8 mouse cellular contexts compared by ENCODE assay signal in the genomic region with DNA sequence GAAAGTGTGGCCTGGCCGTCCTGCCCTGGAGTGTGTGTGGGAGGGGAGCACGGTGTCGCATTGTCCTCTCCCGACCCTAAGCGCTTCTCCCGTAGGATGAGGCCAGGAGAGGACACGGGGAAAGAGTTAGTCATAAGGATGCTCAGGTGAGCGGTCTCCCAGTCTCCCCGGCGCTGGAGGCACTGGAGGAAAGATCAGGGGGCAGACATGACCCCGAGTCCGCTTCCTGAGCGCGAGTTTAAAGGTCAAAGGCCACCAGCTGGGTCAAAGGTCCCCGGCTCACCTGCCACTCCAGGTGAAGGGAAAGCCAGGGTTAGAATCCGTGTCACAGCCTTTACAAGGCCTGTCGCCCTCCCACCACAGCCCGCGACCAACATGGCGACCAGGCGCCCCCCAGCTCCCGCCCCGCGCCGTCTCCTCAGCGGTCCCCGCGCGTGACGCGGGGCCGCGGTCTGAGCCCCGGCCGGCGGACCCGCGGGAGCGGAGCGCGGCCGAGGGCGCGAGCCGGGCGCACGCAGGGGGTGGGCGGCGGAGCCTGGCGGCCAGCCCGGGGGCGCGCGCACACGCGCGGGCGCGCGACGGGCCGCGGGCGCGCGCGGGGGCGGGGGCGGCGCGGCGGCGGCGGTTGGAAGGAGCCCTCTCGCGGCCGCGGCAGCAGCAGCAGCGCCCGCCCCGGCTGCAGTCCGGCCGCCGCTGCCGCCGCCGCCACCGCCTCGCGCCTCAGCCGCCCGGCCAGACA. TPM values are rescaled to one million over a fixed set of nuclear protein-coding genes. Genes with fewer than 3 reads are reported as not detected.
A peak's percentile ranks its signal among the peaks of the same experiment; 100 is the strongest.
DNase-seq lines count a peak whose midpoint lies in the region; ATAC-seq and TF ChIP-seq lines count a peak whose summit lies in the region.

A gene (plus strand): TSS at position 594 of the 739 bp plus-strand sequence.

- H3K36me3 ChIP-seq in embryonic facial prominence, embryonic 11.5 days (replicated peaks; ENCODE audit: control insufficient read depth, insufficient read depth, low read depth, low read length) = no peaks in the 10 kb centered on the region
- no peaks in the 10 kb centered on the region for H3K36me3 ChIP-seq in heart, adult 2 months (ENCODE audit: control insufficient read depth, insufficient read depth, low read length)
- no peaks in the 10 kb centered on the region for H3K36me3 ChIP-seq in kidney, adult 2 months (ENCODE audit: control insufficient read depth, insufficient read depth, low read length)
- H3K36me3 ChIP-seq in midbrain, postnatal 0 days (ENCODE audit: insufficient read depth, low read length) = no peaks in the 10 kb centered on the region

- H3K4me3 ChIP-seq in embryonic facial prominence, embryonic 11.5 days (ENCODE audit: low read depth, low read length) = peak within 1 kb of the TSS; percentile 78
- H3K4me3 ChIP-seq in heart, adult 2 months = peak within 1 kb of the TSS; percentile 99
- peak within 1 kb of the TSS; percentile 63 for H3K4me3 ChIP-seq in kidney, adult 2 months (ENCODE audit: insufficient read depth, low read depth, low read length)
- peak within 1 kb of the TSS; percentile 76 for H3K4me3 ChIP-seq in midbrain, postnatal 0 days (ENCODE audit: low read depth, low read length)

- H3K27ac ChIP-seq in embryonic facial prominence, embryonic 11.5 days (replicated peaks; ENCODE audit: low read depth, low read length) = no peak within 1 kb of the TSS
- peak within 1 kb of the TSS; percentile 93 for H3K27ac ChIP-seq in heart, adult 2 months
- H3K27ac ChIP-seq in kidney, adult 2 months (ENCODE audit: insufficient read depth, low read depth, low read length) = peak within 1 kb of the TSS; percentile 32; the same call in 1 of the 2 replicates
- peak within 1 kb of the TSS; percentile 91 for H3K27ac ChIP-seq in midbrain, postnatal 0 days (ENCODE audit: low read depth, low read length)

- peak; percentile 24; the same call in 1 of the 2 replicates for TF ChIP-seq EP300 in heart, adult 2 months (IDR thresholded peaks at IDR 0.05; ENCODE audit: insufficient read depth, low read depth, low read length)

- intact Hi-C loops in heart, adult 2 months (cut with DNase I) = loop anchor here (2.0 to 5.0 kb wide), 2 partner anchors 147 to 183 kb away; a partner anchor contains a TSS

- no peaks in the 10 kb centered on the region for H3K9me3 ChIP-seq in embryonic facial prominence, embryonic 11.5 days (replicated peaks; ENCODE audit: control insufficient read depth, low read length)
- H3K9me3 ChIP-seq in midbrain, postnatal 0 days (ENCODE audit: low read length) = no peaks in the 10 kb centered on the region

- peak within 1 kb of the TSS; percentile 82 for H3K9ac ChIP-seq in embryonic facial prominence, embryonic 11.5 days (replicated peaks; ENCODE audit: low read length)
- H3K9ac ChIP-seq in heart, adult 2 months (ENCODE audit: low read depth, low read length) = peak within 1 kb of the TSS; percentile 87
- peak within 1 kb of the TSS; percentile 83 for H3K9ac ChIP-seq in midbrain, postnatal 0 days (replicated peaks; ENCODE audit: low read length, poor library complexity, severe bottlenecking)

- DNase-seq in urinary bladder, adult 18-20 months (ENCODE audit: low spot score in 2 of 2) = peak; percentile 46 to 49
- no peak for DNase-seq in urinary bladder, postnatal 10 days (ENCODE audit: low spot score)
- DNase-seq in embryonic facial prominence, embryonic 11.5 days (ENCODE audit: low spot score) = peak; percentile 72
- peak; percentile 73 to 75 for DNase-seq in heart, adult 2 months
- peak; percentile 69 for DNase-seq in kidney, adult 2 months
- peak; percentile 59 for DNase-seq in liver
- DNase-seq in midbrain, postnatal 0 days (ENCODE audit: low spot score) = peak; percentile 73
- DNase-seq in spleen, postnatal 4 days (ENCODE audit: low spot score in 2 of 2) = peak; percentile 23 to 68

- 0 out of 2 replicates have a peak, but pooled peaks cover 2% of the 10 kb centered on the region for H3K27me3 ChIP-seq in embryonic facial prominence, embryonic 11.5 days (ENCODE audit: control insufficient read depth, insufficient read depth, low read length)
- H3K27me3 ChIP-seq in heart, adult 2 months (ENCODE audit: control insufficient read depth, insufficient read depth, low read length) = no peaks in the 10 kb centered on the region
- H3K27me3 ChIP-seq in kidney, adult 2 months (replicated peaks; ENCODE audit: control insufficient read depth, insufficient read depth, low read length) = no peaks in the 10 kb centered on the region
- H3K27me3 ChIP-seq in midbrain, postnatal 0 days (ENCODE audit: insufficient read depth, low read length) = no peaks in the 10 kb centered on the region

- 0 out of 2 replicates have a peak, but pooled peaks have one; percentile 23 for TF ChIP-seq POLR2A in heart, adult 2 months (IDR thresholded peaks at IDR 0.05; ENCODE audit: insufficient read depth, low read depth, low read length)
- TF ChIP-seq POLR2A in kidney, adult 2 months (IDR thresholded peaks at IDR 0.05; ENCODE audit: low read depth, low read length) = no peak

- H3K4me1 ChIP-seq in embryonic facial prominence, embryonic 11.5 days (ENCODE audit: control insufficient read depth, insufficient read depth, low read length) = no peaks in the 10 kb centered on the region
- no peaks in the 10 kb centered on the region for H3K4me1 ChIP-seq in heart, adult 2 months (ENCODE audit: control insufficient read depth, insufficient read depth, low read length)
- no peaks in the 10 kb centered on the region for H3K4me1 ChIP-seq in kidney, adult 2 months (ENCODE audit: control insufficient read depth, insufficient read depth, low read length)
- H3K4me1 ChIP-seq in midbrain, postnatal 0 days (ENCODE audit: insufficient read depth, low read length) = no peaks in the 10 kb centered on the region

- TF ChIP-seq CTCF in heart, adult 2 months (IDR thresholded peaks at IDR 0.05) = no peak
- TF ChIP-seq CTCF in kidney, adult 2 months (conservative IDR thresholded peaks at IDR 0.05; ENCODE audit: insufficient read depth, insufficient read length, low read depth, low read length) = no peak
- no peak for TF ChIP-seq CTCF in midbrain, postnatal 0 days (IDR thresholded peaks at IDR 0.05)

- H3K79me2 ChIP-seq in heart, adult 2 months (replicated peaks; ENCODE audit: control insufficient read depth, insufficient read depth, low read length) = no peaks in the 10 kb centered on the region

- H3K4me2 ChIP-seq in embryonic facial prominence, embryonic 11.5 days (ENCODE audit: low read depth, low read length) = peak within 1 kb of the TSS; percentile 93
- peak within 1 kb of the TSS; percentile 62 for H3K4me2 ChIP-seq in midbrain, postnatal 0 days (ENCODE audit: low read depth, low read length, poor library complexity, severe bottlenecking)

- under 1% methylated on average over 55 of the region's 92 CpGs for WGBS in embryonic facial prominence, embryonic 11.5 days
- WGBS in heart, adult 2 months = 14% methylated on average over 92 of the region's 92 CpGs
- WGBS in kidney, adult 2 months = 10% methylated on average over 81 of the region's 92 CpGs
- WGBS in midbrain, postnatal 0 days = under 1% methylated on average over 48 of the region's 92 CpGs

- peak; percentile 81 for ATAC-seq in embryonic facial prominence, embryonic 11.5 days (replicated peaks; ENCODE audit: insufficient number of reproducible peaks, low FRiP score, low TSS enrichment, low read depth)
- ATAC-seq in midbrain, postnatal 0 days (ENCODE audit: low FRiP score) = peak; percentile 93

RNA-seq across cellular contexts. Expression of the gene that starts here (rescaled TPM):
- 3.0 and 3.2 TPM in 2 replicates for polyA plus RNA-seq in embryonic facial prominence, embryonic 11.5 days (2014; fragmentation: Nextera tagmentation; extraction: Ambion mirVana)
- 1 to 10 TPM; 1.8 to 2.1 TPM for total RNA-seq in heart, adult 2 months (2021)
- polyA plus RNA-seq in heart, adult 2 months (2012; rRNA removed) = 0.82 and 1.7 TPM in 2 replicates
- 0.34 and 0.41 TPM in 2 replicates for polyA plus RNA-seq in kidney, adult 2 months (2012; rRNA removed)
- 31.2 and 31.7 TPM in 2 replicates for total RNA-seq in midbrain, postnatal 0 days (2014; rRNA removed)
- 6.1 and 8.1 TPM in 2 replicates for polyA plus RNA-seq in midbrain, postnatal 0 days (2015; fragmentation: Nextera tagmentation; extraction: Ambion mirVana)

Comparison
In these comparisons a context has a peak if more than half of its experiments do, and no peak if none do; other contexts are left out.
1. RNA of the gene that starts here (total RNA-seq): 31.2 to 31.7 TPM in midbrain, postnatal 0 days; 1.8 to 2.1 TPM in heart, adult 2 months; every median in the first group is over 10 times any median in the second.
2. Peak in DNase-seq, H3K4me3 ChIP-seq and H3K27ac ChIP-seq in kidney, adult 2 months; RNA of the gene not detected or under 1 TPM.
3. Peak in every context shown above with its lines, with median percentiles within 50 percentile points of each other: H3K4me3 ChIP-seq and H3K9ac ChIP-seq.